Mouse (Mus musculus) ES-Bruce4 (cell line): ENCODE data around the gene Ephb1. TPM values are rescaled to one million over a fixed set of nuclear protein-coding genes. Genes with fewer than 3 reads are reported as not detected.

Source experiments
- H3K27ac ChIP-seq: 2 replicates; pipeline ENCODE4 v1.5.1; 2012; ENCODE audit warnings: low read length, inconsistent platforms; ENCODE audit not compliant: insufficient read depth
- H3K27me3 ChIP-seq: 2 replicates; pipeline ENCODE4 v1.6.1; 2012; ENCODE audit warnings: mild to moderate bottlenecking, low read length, inconsistent platforms; ENCODE audit not compliant: control insufficient read depth, poor library complexity, insufficient read depth, severe bottlenecking
- H3K36me3 ChIP-seq: 2 replicates; pipeline ENCODE4 v1.6.1; 2012; ENCODE audit warnings: inconsistent platforms, mild to moderate bottlenecking, low read length, moderate library complexity; ENCODE audit not compliant: control insufficient read depth, poor library complexity, insufficient read depth, severe bottlenecking
- H3K4me1 ChIP-seq: one replicate; pipeline ENCODE4 v1.8.1; 2011; ENCODE audit warnings: low read length; ENCODE audit not compliant: control insufficient read depth, insufficient read depth
- H3K4me3 ChIP-seq: 2 replicates; pipeline ENCODE4 v1.5.1; 2011; ENCODE audit warnings: low read depth, mild to moderate bottlenecking, low read length
- H3K9ac ChIP-seq: 2 replicates; pipeline ENCODE4 v1.6.1; 2012; ENCODE audit warnings: low read depth, mild to moderate bottlenecking, inconsistent platforms; ENCODE audit not compliant: poor library complexity, severe bottlenecking
- H3K9me3 ChIP-seq: replicated peaks from 2 replicates; pipeline ENCODE4 v1.6.1; 2012; ENCODE audit warnings: mild to moderate bottlenecking, low read length, inconsistent platforms; ENCODE audit not compliant: control insufficient read depth, poor library complexity, insufficient read depth, severe bottlenecking
- CTCF ChIP-seq: IDR thresholded peaks from one replicate; pipeline ENCODE4 v1.8.1; 2011; ENCODE audit warnings: low read depth, low read length
- EP300 ChIP-seq: IDR thresholded peaks from 2 replicates; pipeline ENCODE4 v1.6.1; 2011; ENCODE audit warnings: low read depth, low read length; ENCODE audit not compliant: insufficient read depth
- POLR2A ChIP-seq: IDR thresholded peaks from one replicate; pipeline ENCODE4 v1.8.1; 2011; ENCODE audit warnings: low read length; ENCODE audit not compliant: insufficient read depth
- polyA plus RNA-seq: library from polyadenylated mRNA; stranded (reverse); fragments of >200 nt; gene quantifications from 2 replicates; pipeline ENCODE4 v1.2.4, GENCODE M21; 2011; ENCODE audit warnings: low read depth; ENCODE audit not compliant: missing spikeins, insufficient read depth, insufficient read length

The Ephb1 gene
- polyA plus RNA-seq, 1 experiment = 0.52 TPM

DNA sequence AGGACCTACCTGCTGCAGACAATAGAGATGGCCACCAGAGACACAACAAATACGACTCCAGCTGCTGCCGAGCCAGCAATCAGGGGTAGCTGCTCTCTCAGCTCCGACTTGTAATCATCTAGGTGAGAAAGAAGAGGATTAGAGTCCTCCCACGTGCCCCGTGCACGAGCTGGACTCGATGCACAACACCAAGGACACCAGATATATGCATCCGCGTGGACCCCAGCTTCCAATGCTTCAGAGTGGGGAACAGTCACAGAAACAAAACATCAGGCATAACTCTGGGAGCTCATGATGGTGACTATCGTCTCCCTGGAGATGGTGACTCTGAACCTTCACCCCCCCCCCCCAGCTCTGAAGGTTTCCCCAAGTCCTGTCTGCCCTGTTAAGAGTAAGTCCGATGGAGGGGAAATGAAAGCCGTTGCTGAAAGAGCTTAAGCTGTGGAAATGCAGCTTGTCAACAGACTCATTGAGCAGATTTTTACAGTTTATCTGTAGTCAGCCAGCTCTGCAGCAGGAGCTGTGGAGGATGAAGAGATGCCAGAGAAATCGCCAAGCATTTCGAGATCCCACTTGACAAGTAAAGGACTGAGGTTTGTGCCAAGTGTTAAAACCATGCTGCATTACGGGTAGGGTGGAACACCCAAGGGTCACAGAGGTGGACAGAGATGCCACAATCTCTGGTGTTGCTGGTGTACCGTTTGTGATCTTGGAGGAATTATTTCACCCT lies 357.6 kb downstream of the Ephb1 start:
- Histone ChIP-seq H3K9me3 (no peaks in the 10 kb centered on the region), H3K9ac (no peak overlapping the region), H3K4me3 (no peak overlapping the region), H3K36me3 (no peaks in the 10 kb centered on the region), H3K27me3 (no peaks in the 10 kb centered on the region), H3K27ac (no peak overlapping the region), H3K4me1 (no peaks in the 10 kb centered on the region)
- TF ChIP-seq POLR2A = no peak
- no peak for TF ChIP-seq CTCF
- TF ChIP-seq EP300 = no peak

DNA sequence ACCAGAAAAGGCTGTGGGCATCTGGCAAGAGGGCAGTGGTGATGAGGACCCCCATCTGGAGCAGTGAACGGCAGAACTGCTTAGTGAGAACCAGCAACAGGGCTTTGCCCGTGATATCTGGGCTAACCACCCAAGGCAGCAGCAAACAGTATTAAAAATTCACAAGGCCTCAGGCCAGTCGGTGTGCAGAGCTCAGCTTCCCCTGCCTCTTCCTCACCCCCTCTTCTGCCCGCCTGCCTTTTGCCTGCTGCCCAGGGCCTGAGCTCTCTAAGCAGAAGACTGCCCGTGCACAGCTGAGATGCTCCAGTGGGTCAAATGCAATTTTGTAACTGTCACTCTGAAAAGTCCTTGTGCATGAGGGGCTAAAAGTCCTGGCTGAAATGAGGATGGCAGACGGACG lies 358.3 kb downstream of the Ephb1 start:
- Histone ChIP-seq H3K4me1 (no peaks in the 10 kb centered on the region), H3K36me3 (no peaks in the 10 kb centered on the region), H3K9ac (no peak overlapping the region), H3K27me3 (no peaks in the 10 kb centered on the region), H3K4me3 (no peak overlapping the region), H3K27ac (no peak overlapping the region), H3K9me3 (no peaks in the 10 kb centered on the region)
- TF ChIP-seq EP300 (no peak), POLR2A (no peak), CTCF (no peak)

DNA sequence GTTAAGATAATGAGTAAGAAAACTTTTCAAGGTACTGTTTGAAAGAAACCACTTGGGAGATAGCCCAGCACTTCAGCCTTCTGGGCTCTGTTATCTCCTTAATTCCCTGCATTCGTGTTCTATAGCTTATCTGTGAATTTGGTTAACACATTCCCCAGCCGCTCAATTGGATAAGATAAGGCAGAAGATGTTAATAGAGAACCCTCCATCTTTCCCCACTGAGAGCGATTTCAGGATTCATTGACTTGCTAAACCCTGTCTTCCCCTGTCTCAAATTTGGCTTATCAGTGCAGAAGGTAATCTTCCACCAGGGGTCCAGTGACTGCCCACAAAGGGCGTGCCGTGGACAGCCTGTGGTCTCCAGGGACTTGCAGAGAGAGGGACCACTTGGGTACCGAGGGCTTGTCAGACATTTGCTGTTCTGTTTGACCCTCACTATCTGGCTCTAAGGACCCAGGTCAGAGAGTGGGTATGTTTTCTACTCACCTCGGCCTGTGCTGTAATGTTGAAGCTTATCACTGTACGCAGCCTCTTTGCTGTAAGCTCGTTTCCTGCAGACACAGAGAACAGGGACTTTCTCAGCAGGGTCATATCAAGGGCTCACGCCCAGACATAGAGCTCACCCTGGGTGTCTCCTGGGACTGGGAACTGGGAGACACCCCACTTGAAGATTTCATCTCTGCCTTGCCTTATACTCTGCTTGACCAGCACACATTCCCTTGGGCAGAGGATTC lies 358.9 kb downstream of the Ephb1 start:
- Histone ChIP-seq H3K4me1 (no peaks in the 10 kb centered on the region), H3K9me3 (no peaks in the 10 kb centered on the region), H3K27ac (no peak overlapping the region), H3K4me3 (no peak overlapping the region), H3K9ac (no peak overlapping the region), H3K36me3 (no peaks in the 10 kb centered on the region), H3K27me3 (no peaks in the 10 kb centered on the region)
- TF ChIP-seq CTCF (no peak), POLR2A (no peak), EP300 (no peak)

DNA sequence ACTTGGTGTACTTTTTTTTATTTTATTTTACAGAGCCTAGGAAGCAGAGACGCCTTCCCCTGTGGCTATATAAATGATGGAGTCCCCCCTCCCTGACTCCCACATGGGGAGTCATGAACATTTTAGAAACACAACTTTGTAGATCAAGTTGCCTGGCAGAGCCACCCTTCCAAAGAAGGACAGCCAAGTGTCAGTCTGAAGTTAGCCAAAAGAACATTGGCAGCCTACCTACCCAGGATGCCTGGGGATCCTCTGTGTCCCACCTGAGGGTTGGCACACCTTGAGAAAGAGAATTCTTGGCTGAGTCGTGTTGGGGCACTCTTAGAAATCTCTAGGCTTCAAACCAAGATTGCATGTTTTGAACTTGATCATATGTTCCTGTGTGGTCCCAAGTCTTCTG lies 360.4 kb downstream of the Ephb1 start:
- Histone ChIP-seq H3K27ac (no peak overlapping the region), H3K27me3 (no peaks in the 10 kb centered on the region), H3K9ac (no peak overlapping the region), H3K4me1 (peaks cover 2% of the 10 kb centered on the region), H3K4me3 (no peak overlapping the region), H3K36me3 (no peaks in the 10 kb centered on the region), H3K9me3 (no peaks in the 10 kb centered on the region)
- TF ChIP-seq EP300 = no peak
- TF ChIP-seq CTCF = no peak
- TF ChIP-seq POLR2A = no peak

DNA sequence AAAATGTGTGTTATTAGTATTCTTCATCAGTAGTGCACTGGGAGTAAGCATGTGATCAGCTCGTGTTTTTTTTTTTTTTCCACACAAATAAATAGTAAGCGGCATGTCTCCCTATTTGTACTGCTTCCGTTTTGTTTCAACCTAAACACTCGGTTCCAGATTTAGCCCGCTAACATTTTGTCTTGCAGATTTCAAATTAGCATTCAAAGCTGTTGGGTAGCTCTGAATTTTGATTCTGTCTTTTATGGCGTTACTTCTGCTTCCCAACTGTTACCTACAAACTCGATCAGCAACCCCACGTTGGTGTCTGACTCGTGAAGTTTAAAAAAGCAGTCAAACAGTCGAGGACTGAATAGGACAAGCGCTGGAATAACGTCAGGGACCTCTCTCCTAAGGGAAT lies 363.7 kb downstream of the Ephb1 start:
- Histone ChIP-seq H3K4me3 (no peak overlapping the region), H3K27ac (no peak overlapping the region), H3K4me1 (peaks cover 2% of the 10 kb centered on the region), H3K27me3 (no peaks in the 10 kb centered on the region), H3K9ac (no peak overlapping the region), H3K9me3 (no peaks in the 10 kb centered on the region), H3K36me3 (no peaks in the 10 kb centered on the region)
- no peak for TF ChIP-seq EP300
- TF ChIP-seq POLR2A = no peak
- no peak for TF ChIP-seq CTCF

DNA sequence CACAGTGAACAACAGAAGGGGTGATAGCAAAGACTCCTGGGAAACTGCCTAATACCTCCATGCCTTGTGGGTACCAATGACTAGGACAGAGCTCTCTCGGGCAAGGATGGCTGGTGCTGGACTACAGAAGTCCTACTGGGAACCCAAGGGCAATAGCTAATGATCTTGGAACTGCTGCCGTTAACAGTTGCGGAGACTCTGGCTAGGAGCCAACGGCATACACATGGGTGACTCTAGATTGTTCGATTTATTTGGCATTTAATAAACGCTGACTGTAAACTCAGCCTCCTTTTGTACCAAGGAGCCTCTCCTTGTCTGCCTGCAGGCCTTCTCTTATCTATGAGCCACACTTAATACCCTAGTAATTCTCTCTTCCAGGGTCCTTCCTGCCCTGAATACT lies 364.5 kb downstream of the Ephb1 start:
- H3K4me1 ChIP-seq = peaks cover 2% of the 10 kb centered on the region
- no peak overlapping the region for H3K9ac ChIP-seq
- TF ChIP-seq POLR2A = no peak
- no peak for TF ChIP-seq CTCF
- no peak for TF ChIP-seq EP300
- H3K4me3 ChIP-seq = no peak overlapping the region
- H3K27me3 ChIP-seq = no peaks in the 10 kb centered on the region
- no peaks in the 10 kb centered on the region for H3K9me3 ChIP-seq
- no peak overlapping the region for H3K27ac ChIP-seq
- H3K36me3 ChIP-seq = no peaks in the 10 kb centered on the region
